Mouse (Mus musculus): ENCODE results near the gene Tmem179. TPM values are rescaled to one million over a fixed set of nuclear protein-coding genes. Genes with fewer than 3 reads are reported as not detected.

Tmem179 gene
- polyA plus RNA-seq, 1 experiment from 2014 or later = 16.1 TPM

DNA sequence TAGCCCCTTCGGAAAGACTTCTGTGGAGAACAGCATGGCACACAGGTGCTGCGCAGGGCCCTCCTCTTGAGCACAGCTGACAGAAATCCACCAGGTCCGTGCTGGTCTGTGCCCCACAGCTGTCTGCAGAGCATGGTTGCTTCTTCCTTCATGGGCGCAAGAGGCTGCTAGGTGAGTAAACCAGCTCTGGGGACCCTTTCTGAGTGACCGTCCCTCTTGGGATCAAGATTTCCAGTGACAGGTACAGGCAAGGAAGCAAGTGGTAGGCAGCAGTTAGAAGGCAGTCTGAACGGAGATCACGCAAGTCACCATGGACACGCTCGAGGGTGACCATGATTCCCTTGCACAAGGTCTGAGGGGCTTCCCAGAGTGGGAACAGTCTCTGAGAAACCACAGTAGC, 27.0 kb downstream of the Tmem179 start:
- Histone ChIP-seq H3K36me3 (no peaks in the 10 kb centered on the region), H3K27ac (no peak overlapping the region), H3K4me1 (peaks cover 17% of the 10 kb centered on the region), H3K9ac (no peak overlapping the region), H3K4me3 (no peak overlapping the region), H3K27me3 (0 out of 2 replicates have a peak, but pooled peaks cover 2% of the 10 kb centered on the region), H3K9me3 (replicated peaks) (no peaks in the 10 kb centered on the region), H3K4me2 (replicated peaks) (no peak overlapping the region)
- no peak for ATAC-seq (ENCODE audit: low FRiP score)
- 90% methylated on average over 9 of the region's 9 CpGs for WGBS

DNA sequence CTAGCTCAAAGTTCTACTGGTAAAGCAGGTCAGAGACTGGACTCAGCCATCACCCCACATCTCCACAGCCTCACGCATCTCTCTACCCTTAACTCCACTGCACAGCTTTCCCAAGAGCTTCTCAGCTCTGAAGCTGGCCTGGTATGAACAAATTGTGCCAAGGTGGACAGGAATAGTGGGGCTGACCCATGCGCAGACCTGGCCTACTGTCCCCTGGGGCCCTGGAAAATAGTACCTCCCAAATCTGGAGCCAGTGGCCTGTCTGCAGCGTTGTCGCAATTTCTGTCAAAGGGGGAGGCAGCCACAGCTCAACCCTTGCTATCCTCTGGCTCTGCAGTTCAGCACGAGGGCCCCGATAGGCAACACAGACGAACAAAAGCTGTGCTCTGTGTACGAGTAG, 27.4 kb downstream of the Tmem179 start, which contains the start of gene A530016L24Rik:
A530016L24Rik (plus strand) TSS at position 315 of the 400 bp plus-strand sequence.
- no peaks in the 10 kb centered on the region for H3K9me3 ChIP-seq (replicated peaks)
- no peak within 1 kb of the TSS for H3K4me2 ChIP-seq (replicated peaks)
- no peaks in the 10 kb centered on the region for H3K36me3 ChIP-seq
- H3K27me3 ChIP-seq = 0 out of 2 replicates have a peak, but pooled peaks cover 2% of the 10 kb centered on the region
- H3K4me1 ChIP-seq = peaks cover 19% of the 10 kb centered on the region
- no peak within 1 kb of the TSS for H3K4me3 ChIP-seq
- H3K27ac ChIP-seq = no peak within 1 kb of the TSS
- no peak within 1 kb of the TSS for H3K9ac ChIP-seq
- WGBS = 89% methylated on average over 8 of the region's 8 CpGs
- no peak for ATAC-seq (ENCODE audit: low FRiP score)

DNA sequence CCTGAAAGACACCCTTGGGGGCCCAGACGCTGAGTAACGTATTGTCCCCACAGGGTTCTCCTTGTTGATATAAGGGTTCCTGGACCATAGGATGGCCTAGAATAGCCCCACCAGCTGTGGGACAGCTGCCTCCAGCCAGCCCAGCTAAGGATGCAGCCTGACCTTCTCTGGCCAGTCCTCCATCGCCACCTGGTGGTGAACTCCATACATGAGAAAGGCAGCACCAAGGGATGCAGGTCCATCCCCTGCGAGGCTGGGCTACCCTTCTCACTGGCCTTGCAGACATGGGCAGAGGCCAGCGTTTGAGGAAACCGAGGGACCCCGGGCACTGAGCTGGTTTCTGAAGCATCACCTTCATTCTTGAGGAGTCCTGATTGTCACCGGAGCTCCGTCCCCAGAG, 42.8 kb downstream of the Tmem179 start:
- Histone ChIP-seq H3K4me1 (peaks cover 17% of the 10 kb centered on the region), H3K36me3 (no peaks in the 10 kb centered on the region), H3K4me3 (no peak overlapping the region), H3K9ac (no peak overlapping the region), H3K27me3 (peaks cover 57% of the 10 kb centered on the region), H3K9me3 (replicated peaks) (no peaks in the 10 kb centered on the region), H3K4me2 (replicated peaks) (no peak overlapping the region), H3K27ac (no peak overlapping the region)
- peak; percentile 71 for ATAC-seq (ENCODE audit: low FRiP score)
- WGBS = 24% methylated on average over 9 of the region's 9 CpGs

DNA sequence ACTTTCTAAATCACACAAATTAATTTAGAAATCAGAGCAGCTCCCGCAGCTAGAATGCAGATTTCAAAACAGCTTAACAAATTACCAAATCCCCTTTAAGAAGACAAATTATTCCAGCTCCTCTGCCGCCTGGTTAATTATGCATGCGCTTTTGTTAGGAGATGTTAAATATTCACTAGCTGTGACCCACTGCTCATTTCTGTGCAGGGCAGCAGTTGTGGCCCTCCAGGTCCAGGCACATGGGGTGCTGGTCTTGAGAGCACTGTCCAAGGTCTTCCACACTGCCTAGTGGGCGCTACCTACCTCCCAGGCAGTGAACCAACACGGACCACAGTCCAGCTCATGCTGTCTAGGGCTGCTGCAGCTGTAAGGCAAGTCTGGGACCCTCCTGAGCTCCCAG, 46.3 kb downstream of the Tmem179 start:
- 43% methylated on average over 5 of the region's 5 CpGs for WGBS
- H3K9me3 ChIP-seq (replicated peaks) = no peaks in the 10 kb centered on the region
- peak overlapping the region; percentile 12 for H3K27ac ChIP-seq
- peak; percentile 42 for ATAC-seq (ENCODE audit: low FRiP score)
- no peak overlapping the region for H3K9ac ChIP-seq
- no peak overlapping the region for H3K4me2 ChIP-seq (replicated peaks)
- H3K4me3 ChIP-seq = no peak overlapping the region
- peaks cover 28% of the 10 kb centered on the region for H3K4me1 ChIP-seq
- H3K27me3 ChIP-seq = peaks cover 42% of the 10 kb centered on the region
- H3K36me3 ChIP-seq = no peaks in the 10 kb centered on the region

DNA sequence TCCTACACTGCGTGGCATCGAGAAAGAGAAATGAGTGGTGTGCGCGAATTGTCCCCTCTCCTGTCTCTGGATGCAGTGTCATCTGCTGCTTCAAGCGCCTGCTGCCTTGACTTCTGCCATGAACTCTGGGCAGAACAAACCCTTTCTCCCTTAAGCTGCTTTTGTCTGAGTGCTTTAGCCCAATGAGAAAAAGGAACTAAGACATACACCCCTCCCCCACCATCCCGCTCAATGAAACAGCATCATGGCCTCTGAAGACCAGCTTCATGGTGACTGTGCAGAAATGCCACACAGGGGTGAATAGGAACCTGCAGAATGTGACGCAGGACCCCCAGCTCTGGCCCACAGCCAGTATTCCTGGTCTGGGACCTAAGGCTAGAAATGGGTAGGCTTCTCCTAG, 47.2 kb downstream of the Tmem179 start:
- Histone ChIP-seq H3K9ac (no peak overlapping the region), H3K9me3 (replicated peaks) (no peaks in the 10 kb centered on the region), H3K4me2 (replicated peaks) (no peak overlapping the region), H3K36me3 (no peaks in the 10 kb centered on the region), H3K27me3 (peaks cover 35% of the 10 kb centered on the region), H3K4me1 (peaks cover 28% of the 10 kb centered on the region), H3K27ac (peak overlapping the region; percentile 12; the same call in 1 of the 2 replicates), H3K4me3 (no peak overlapping the region)
- no peak for ATAC-seq (ENCODE audit: low FRiP score)
- WGBS = 85% methylated on average over 7 of the region's 7 CpGs

DNA sequence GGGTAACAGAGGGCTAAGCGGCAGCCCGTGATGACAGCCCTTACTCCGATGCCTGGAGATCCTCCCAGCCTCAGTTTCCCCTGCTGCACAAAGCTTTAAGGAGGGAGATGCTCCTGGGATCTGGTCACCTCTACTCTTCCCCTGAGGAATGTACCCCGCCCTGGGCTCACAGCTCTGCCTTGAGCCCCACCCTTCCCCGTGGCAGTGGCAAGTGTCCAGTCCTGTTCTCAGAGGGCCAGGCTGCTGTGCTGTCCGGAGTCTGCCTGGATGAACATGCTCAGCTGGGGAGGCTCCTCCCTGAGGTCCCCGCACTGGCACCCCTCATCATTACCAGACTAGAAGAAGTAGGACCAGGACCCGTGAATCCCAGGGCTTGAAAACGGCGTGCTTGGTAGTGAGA, 49.2 kb downstream of the Tmem179 start:
- H3K4me2 ChIP-seq (replicated peaks) = no peak overlapping the region
- H3K36me3 ChIP-seq = no peaks in the 10 kb centered on the region
- H3K9me3 ChIP-seq (replicated peaks) = no peaks in the 10 kb centered on the region
- no peak for ATAC-seq (ENCODE audit: low FRiP score)
- peaks cover 32% of the 10 kb centered on the region for H3K4me1 ChIP-seq
- WGBS = 81% methylated on average over 10 of the region's 10 CpGs
- H3K27ac ChIP-seq = no peak overlapping the region
- H3K27me3 ChIP-seq = peaks cover 20% of the 10 kb centered on the region
- H3K9ac ChIP-seq = 0 out of 2 replicates have a peak overlapping the region, but pooled peaks have one; percentile 4
- H3K4me3 ChIP-seq = no peak overlapping the region

DNA sequence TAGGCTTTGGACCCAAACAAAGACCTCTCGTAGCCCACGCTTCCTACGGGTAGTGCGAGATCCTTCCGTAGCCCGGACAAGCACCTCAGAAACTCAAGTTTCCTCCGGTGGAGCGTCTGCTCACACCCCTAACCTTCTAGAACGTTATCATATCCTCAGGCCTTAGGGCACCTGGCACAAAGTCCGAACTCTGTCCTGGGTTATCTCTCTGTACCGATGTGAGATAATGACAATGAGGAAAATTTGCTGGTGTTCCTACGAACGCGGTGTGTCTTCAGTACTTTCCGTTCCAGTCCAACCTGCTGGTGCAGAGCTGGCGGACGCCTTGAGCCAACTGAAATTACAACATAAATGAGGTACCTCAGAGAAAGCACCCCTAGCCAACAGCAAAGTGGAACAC, 50.6 kb downstream of the Tmem179 start:
- H3K27ac ChIP-seq = no peak overlapping the region
- H3K27me3 ChIP-seq = peaks cover 6% of the 10 kb centered on the region
- 90% methylated on average over 17 of the region's 17 CpGs for WGBS
- H3K36me3 ChIP-seq = no peaks in the 10 kb centered on the region
- H3K9ac ChIP-seq = no peak overlapping the region
- H3K4me1 ChIP-seq = peaks cover 31% of the 10 kb centered on the region
- H3K4me2 ChIP-seq (replicated peaks) = no peak overlapping the region
- no peak for ATAC-seq (ENCODE audit: low FRiP score)
- H3K9me3 ChIP-seq (replicated peaks) = no peaks in the 10 kb centered on the region
- no peak overlapping the region for H3K4me3 ChIP-seq

DNA sequence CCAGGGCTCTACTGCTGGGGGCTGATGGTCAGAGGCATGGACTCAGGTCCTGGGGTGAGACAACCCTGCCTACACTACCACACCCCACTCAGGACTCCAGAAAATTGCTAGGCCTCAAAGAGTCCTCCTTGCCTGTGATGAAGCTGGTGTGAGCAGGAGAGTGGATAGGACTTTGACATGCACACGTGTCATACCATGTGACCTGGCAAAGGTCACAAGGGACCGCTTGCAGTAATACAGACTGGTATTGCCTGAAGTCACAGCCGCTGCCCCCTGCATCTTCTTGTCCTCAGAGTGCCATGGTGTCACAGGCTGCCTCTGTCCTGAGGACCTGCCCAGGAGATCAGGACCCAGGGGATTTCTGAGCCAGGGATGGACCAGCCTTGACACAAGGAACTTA, 52.0 kb downstream of the Tmem179 start:
- Histone ChIP-seq H3K36me3 (no peaks in the 10 kb centered on the region), H3K27ac (no peak overlapping the region), H3K9me3 (replicated peaks) (no peaks in the 10 kb centered on the region), H3K27me3 (peaks cover 10% of the 10 kb centered on the region; the same call in 1 of the 2 replicates), H3K4me2 (replicated peaks) (no peak overlapping the region), H3K4me1 (peaks cover 20% of the 10 kb centered on the region), H3K9ac (no peak overlapping the region), H3K4me3 (no peak overlapping the region)
- WGBS = 78% methylated on average over 3 of the region's 3 CpGs
- no peak for ATAC-seq (ENCODE audit: low FRiP score)

DNA sequence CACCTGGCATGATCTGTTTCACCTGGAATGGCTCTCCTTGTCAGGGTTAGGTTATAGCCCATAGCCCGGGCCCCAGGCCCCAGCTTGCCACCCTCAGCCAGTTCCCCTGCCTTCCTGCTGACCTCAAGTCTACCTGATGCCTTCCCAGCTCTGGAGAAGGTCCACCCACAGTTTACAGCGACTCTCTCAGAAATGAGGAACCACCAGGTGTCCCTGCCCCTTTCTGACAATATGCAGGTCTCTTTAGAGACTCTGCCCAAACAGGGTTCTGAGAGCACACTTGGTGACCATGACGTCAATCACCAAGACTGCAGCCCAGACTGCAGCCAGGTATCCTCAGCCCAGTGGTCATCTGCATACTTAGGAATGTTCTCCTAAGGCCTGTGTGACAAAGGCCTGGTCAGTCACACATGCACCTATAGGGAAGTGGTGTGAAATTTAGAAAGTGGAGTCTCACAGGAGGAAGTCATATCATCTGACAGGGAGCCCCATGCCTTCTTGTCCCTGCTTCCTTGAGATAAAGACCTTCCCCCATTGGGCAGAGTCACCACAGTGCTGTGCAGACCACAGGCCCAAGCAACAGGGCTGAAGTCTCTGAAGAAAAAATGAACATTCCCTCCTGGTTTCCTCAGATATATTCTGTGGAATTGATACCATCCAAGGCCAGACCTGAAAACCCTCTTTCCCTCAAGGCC, 52.6 kb downstream of the Tmem179 start:
- peaks cover 14% of the 10 kb centered on the region; the same call in 1 of the 2 replicates for H3K27me3 ChIP-seq
- no peaks in the 10 kb centered on the region for H3K9me3 ChIP-seq (replicated peaks)
- no peak overlapping the region for H3K9ac ChIP-seq
- no peak overlapping the region for H3K27ac ChIP-seq
- 86% methylated on average over 3 of the region's 3 CpGs for WGBS
- H3K4me2 ChIP-seq (replicated peaks) = no peak overlapping the region
- peaks cover 17% of the 10 kb centered on the region for H3K4me1 ChIP-seq
- no peak for ATAC-seq (ENCODE audit: low FRiP score)
- H3K4me3 ChIP-seq = no peak overlapping the region
- no peaks in the 10 kb centered on the region for H3K36me3 ChIP-seq

DNA sequence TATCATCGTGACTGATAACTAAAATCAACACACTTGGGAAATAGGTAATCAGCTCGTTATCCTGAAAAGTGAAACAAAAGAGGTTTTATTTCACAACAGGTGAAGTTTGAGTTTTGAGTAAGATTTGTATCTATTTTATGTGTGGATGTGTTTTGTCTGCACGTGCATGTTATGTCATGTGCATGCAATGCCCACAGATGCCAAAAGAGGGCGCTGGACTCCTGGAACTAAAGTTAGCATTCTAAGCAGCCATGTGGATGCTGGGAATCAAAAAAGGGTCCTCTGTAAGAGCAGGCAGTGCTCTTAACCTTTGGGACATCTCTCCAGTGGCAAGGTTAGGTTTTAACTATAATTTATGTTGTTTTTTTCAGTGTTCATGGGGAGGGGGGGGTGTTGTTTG, 53.3 kb downstream of the Tmem179 start:
- Histone ChIP-seq H3K27me3 (peaks cover 17% of the 10 kb centered on the region; the same call in 1 of the 2 replicates), H3K4me3 (no peak overlapping the region), H3K36me3 (no peaks in the 10 kb centered on the region), H3K9ac (no peak overlapping the region), H3K4me1 (peaks cover 20% of the 10 kb centered on the region), H3K9me3 (replicated peaks) (no peaks in the 10 kb centered on the region), H3K27ac (no peak overlapping the region), H3K4me2 (replicated peaks) (no peak overlapping the region)
- WGBS = 79% methylated on average over 4 of the region's 4 CpGs
- no peak for ATAC-seq (ENCODE audit: low FRiP score)

DNA sequence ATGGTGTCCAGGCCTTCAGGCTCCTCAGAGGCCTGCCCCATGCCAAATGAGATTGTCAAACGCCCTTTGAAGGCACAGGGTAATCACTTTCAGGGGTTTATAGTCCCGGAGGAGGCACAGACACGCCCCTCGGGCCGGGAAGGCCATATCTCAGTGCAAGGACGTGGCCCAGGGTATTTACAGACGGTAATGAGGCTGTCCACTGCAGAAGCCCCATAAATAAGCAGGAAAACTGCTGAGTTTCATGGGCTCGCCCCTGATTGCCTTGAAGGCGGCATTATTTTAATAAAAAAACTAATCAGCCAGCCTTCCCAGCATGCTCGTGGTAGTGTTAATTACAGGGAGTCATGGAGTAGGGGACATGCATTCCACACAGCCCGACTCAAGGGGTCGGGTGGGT, 54.1 kb downstream of the Tmem179 start:
- Histone ChIP-seq H3K4me3 (no peak overlapping the region), H3K36me3 (no peaks in the 10 kb centered on the region), H3K27ac (no peak overlapping the region), H3K27me3 (peaks cover 17% of the 10 kb centered on the region; the same call in 1 of the 2 replicates), H3K9ac (no peak overlapping the region), H3K9me3 (replicated peaks) (no peaks in the 10 kb centered on the region), H3K4me2 (replicated peaks) (no peak overlapping the region), H3K4me1 (peaks cover 24% of the 10 kb centered on the region)
- no peak for ATAC-seq (ENCODE audit: low FRiP score)
- WGBS = 56% methylated on average over 12 of the region's 12 CpGs

DNA sequence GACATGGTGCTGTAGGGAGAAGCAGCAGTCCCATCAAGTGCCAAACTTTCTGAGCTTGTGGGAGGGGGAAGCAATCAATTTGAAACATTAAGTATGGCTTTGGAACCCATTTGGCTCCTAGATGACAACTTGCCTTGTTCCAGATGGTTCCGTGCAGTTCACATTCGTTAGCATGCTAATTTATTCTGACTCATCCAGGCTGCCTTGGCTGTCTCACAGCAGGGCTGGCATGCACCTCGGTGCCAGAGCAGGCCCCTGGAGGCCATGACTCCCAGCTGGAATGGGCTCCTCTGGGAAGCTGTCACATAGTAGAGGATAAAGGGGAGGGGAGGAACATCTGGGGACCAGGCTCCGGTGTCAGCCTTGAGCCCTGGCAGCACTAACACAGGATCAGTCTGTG, 58.7 kb downstream of the Tmem179 start:
- Histone ChIP-seq H3K4me1 (peaks cover 17% of the 10 kb centered on the region), H3K9ac (no peak overlapping the region), H3K27ac (no peak overlapping the region), H3K9me3 (replicated peaks) (no peaks in the 10 kb centered on the region), H3K36me3 (no peaks in the 10 kb centered on the region), H3K4me2 (replicated peaks) (no peak overlapping the region), H3K27me3 (peaks cover 15% of the 10 kb centered on the region; the same call in 1 of the 2 replicates), H3K4me3 (no peak overlapping the region)
- peak; percentile 72 for ATAC-seq (ENCODE audit: low FRiP score)
- WGBS = 19% methylated on average over 4 of the region's 4 CpGs

DNA sequence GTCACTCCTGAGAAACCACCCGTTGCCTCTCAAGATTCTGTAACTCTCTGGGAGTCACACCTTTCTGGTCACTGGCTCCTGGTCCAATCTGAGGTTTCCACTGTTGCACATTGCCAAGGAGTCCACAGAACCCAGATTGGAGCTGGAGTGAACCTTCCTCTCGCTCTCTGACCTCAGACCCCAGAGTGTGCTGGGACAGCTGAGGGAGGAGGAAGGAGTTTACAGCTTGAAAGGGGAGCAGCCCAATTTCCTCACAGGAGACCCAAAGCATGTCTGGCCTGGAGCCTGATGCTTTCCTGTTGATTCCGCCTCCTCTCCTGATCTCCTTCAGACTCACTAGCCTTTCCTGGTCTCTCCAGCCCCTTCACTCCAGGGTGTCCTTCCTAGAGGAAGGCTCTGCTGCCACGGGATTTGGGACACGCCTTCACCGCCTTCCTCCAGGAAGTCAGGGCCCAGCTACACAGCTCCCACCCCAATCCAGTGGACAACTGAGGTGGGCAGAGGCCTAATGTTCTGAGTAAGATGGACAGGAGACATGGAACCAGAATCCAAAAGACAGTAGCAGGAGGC, 60.3 kb downstream of the Tmem179 start:
- no peak overlapping the region for H3K4me3 ChIP-seq
- no peak overlapping the region for H3K4me2 ChIP-seq (replicated peaks)
- no peak overlapping the region for H3K27ac ChIP-seq
- H3K36me3 ChIP-seq = no peaks in the 10 kb centered on the region
- H3K9ac ChIP-seq = no peak overlapping the region
- peaks cover 15% of the 10 kb centered on the region; the same call in 1 of the 2 replicates for H3K27me3 ChIP-seq
- 68% methylated on average over 6 of the region's 6 CpGs for WGBS
- H3K9me3 ChIP-seq (replicated peaks) = no peaks in the 10 kb centered on the region
- no peak for ATAC-seq (ENCODE audit: low FRiP score)
- peaks cover 11% of the 10 kb centered on the region for H3K4me1 ChIP-seq

Data from hindbrain, embryonic 12.5 days (tissue).